Mouse (Mus musculus): Measurements from ENCODE around the gene Olfr1129.

DNA sequence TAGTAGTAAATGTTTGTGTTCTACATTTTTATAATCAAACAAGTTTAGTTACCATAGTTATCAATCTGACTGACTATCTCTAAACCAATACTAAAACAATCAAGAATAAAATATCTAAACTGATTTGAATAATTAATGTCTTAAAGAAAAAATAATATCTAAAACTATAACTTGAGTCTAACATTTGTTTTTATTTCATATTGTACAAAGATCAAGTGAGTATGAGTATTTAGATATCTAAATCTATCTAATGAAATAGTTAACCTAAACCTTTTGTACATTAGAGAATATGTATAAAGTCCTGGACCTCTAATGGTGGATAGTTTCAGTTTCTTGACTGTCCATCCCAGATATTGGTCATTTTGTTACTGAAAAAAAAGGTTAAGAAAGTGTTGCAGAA lies 42.2 kb upstream of the Olfr1129 start, which contains the start of gene Olfr153:
- no peak for TF ChIP-seq POLR2A (IDR thresholded peaks at IDR 0.05; ENCODE audit: control insufficient read depth in 1 of 2, insufficient read depth in 1 of 2, low read depth in 1 of 2, low read length in 2 of 2, poor library complexity in 1 of 2)
- no peak for TF ChIP-seq CTCF (IDR thresholded peaks at IDR 0.05 in 2 of 3, conservative IDR thresholded peaks at IDR 0.05 in 1 of 3; ENCODE audit: control insufficient read depth in 1 of 3, insufficient read depth in 1 of 3, low read depth in 2 of 3, low read length in 3 of 3, poor library complexity in 1 of 3, severe bottlenecking in 1 of 3)
- TF ChIP-seq EP300 (IDR thresholded peaks at IDR 0.05; ENCODE audit: low read depth in 1 of 2, low read length in 2 of 2) = no peak
- no peak for TF ChIP-seq MAFK (IDR thresholded peaks at IDR 0.05; ENCODE audit: borderline replicate concordance, low read depth, low read length)
- no peak for TF ChIP-seq CHD2 (IDR thresholded peaks at IDR 0.05; ENCODE audit: low read length)
- TF ChIP-seq BHLHE40 (IDR thresholded peaks at IDR 0.05; ENCODE audit: borderline replicate concordance, low read depth, low read length) = no peak
- no peak for TF ChIP-seq NELFE (IDR thresholded peaks at IDR 0.05; ENCODE audit: low read depth, low read length)
- no peak for TF ChIP-seq MXI1 (IDR thresholded peaks at IDR 0.05; ENCODE audit: low read depth, low read length)
